Mouse (Mus musculus): ENCODE results near the gene Lck. TPM values are rescaled to one million over a fixed set of nuclear protein-coding genes. Genes with fewer than 3 reads are reported as not detected.
A peak's percentile ranks its signal among the peaks of the same experiment; 100 is the strongest.

Lck gene
- 6.8 and 62.1 TPM in 2 replicates for polyA plus RNA-seq (2015; fragmentation: Nextera tagmentation; extraction: Ambion mirVana)

DNA sequence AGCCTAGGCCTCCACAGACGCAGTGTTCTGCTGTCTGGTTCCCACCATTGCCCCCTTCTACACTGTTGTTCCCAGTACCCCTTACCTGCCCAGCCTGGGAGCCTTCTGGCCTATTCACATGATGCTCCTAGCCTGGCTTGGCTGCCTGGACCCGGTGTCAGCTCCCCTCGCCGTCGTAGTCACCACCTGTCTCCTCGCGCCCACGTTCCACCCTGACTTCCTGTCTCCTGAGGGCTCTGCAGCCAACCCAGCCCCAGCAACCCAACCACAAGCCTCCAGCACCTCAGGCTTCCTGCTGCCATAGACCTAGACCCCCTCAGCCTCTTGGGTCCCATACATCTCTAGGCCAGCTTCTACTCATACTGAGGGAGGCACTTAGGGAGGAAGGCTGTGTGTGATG is at the start of gene Lck:
Gene Lck (minus strand): TSS at position 212 of the 400 bp plus-strand sequence.
- H3K9me3 ChIP-seq (replicated peaks), result no peaks in the 10 kb centered on the region
- no peak for ATAC-seq (replicated peaks; ENCODE audit: insufficient number of reproducible peaks, insufficient read depth, low FRiP score, low read depth)
- no peaks in the 10 kb centered on the region for H3K27me3 ChIP-seq
- 86% methylated on average over 8 of the region's 8 CpGs for WGBS
- H3K4me3 ChIP-seq, result no peak within 1 kb of the TSS
- H3K27ac ChIP-seq, result peak within 1 kb of the TSS; percentile 5; the same call in 1 of the 2 replicates
- peaks cover 11% of the 10 kb centered on the region; the same call in 1 of the 2 replicates for H3K4me1 ChIP-seq (replicated peaks)
- H3K9ac ChIP-seq, result no peak within 1 kb of the TSS
- H3K4me2 ChIP-seq, result no peak within 1 kb of the TSS; the same call in 1 of the 2 replicates
- no peaks in the 10 kb centered on the region for H3K36me3 ChIP-seq

DNA sequence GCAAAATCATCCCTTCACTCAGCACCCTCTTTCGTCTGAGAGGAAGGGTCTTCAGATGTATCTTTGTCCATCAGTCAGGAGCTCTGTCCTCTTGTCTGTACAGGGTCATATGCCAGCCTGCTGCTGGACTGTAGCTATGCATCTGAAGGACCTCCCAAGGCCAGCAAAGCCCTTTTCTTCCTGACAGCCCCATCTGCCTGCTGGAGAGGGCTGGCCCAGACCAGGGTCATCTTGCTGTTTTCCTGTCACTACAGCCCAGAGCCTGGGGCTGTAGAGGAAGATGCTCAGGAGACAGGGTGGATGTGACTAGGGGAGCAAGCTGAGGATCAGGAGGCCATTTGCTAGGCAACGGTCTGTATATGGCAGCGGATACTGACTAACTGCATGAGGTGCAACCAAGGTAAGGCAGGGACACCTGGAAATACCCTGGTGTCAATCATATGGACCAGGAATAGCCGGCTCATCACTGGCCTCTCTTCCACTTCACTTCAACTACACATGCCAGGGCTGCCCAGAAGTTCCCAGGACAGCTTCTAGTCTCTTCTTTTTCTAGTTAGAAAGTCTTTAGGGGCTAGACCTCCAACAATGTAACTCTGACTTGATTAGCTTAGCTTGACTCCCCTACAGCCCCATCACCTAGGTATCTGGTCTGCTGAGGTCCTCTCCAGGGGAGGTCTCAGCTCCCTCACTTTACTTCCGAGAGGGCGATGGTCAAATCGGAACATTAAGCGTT is 49.5 kb upstream of the Lck start:
- Histone ChIP-seq H3K9me3 (replicated peaks) (no peaks in the 10 kb centered on the region), H3K27me3 (no peaks in the 10 kb centered on the region), H3K9ac (peak overlapping the region; percentile 84), H3K4me1 (replicated peaks) (peaks cover 48% of the 10 kb centered on the region), H3K4me2 (peak overlapping the region; percentile 87), H3K36me3 (peaks cover 16% of the 10 kb centered on the region), H3K4me3 (peak overlapping the region; percentile 77), H3K27ac (peak overlapping the region; percentile 89)
- WGBS, result 16% methylated on average over 8 of the region's 8 CpGs
- no peak for ATAC-seq (replicated peaks; ENCODE audit: insufficient number of reproducible peaks, insufficient read depth, low FRiP score, low read depth)

GRCm38 (mm10) chr4:129622120-129622802 is 48.8 kb upstream of the Lck start:
- WGBS, result 74% methylated on average over 11 of the region's 11 CpGs
- peak overlapping the region; percentile 78 for H3K27ac ChIP-seq

GRCm38 (mm10) chr4:129621283-129621841 is 47.9 kb upstream of the Lck start:
- peaks cover 57% of the 10 kb centered on the region for H3K4me1 ChIP-seq (replicated peaks)
- no peaks in the 10 kb centered on the region for H3K27me3 ChIP-seq
- H3K4me2 ChIP-seq, result peak overlapping the region; percentile 29
- WGBS, result 65% methylated on average over 8 of the region's 8 CpGs
- H3K4me3 ChIP-seq, result peak overlapping the region; percentile 9; the same call in 1 of the 2 replicates
- H3K9me3 ChIP-seq (replicated peaks), result no peaks in the 10 kb centered on the region
- 0 out of 2 replicates have a peak, but pooled peaks have one; percentile 8 for ATAC-seq (replicated peaks; ENCODE audit: insufficient number of reproducible peaks, insufficient read depth, low FRiP score, low read depth)
- peak overlapping the region; percentile 78 for H3K27ac ChIP-seq
- peak overlapping the region; percentile 32; the same call in 1 of the 2 replicates for H3K9ac ChIP-seq
- peaks cover 5% of the 10 kb centered on the region for H3K36me3 ChIP-seq

More at GRCm38 (mm10) chr4:129622120-129622802, 48.8 kb upstream of the Lck start:
- peak overlapping the region; percentile 84; the same call in 1 of the 2 replicates for H3K9ac ChIP-seq
- no peaks in the 10 kb centered on the region for H3K9me3 ChIP-seq (replicated peaks)
- peaks cover 55% of the 10 kb centered on the region for H3K4me1 ChIP-seq (replicated peaks)
- ATAC-seq (replicated peaks; ENCODE audit: insufficient number of reproducible peaks, insufficient read depth, low FRiP score, low read depth), result no peak
- peak overlapping the region; percentile 87 for H3K4me2 ChIP-seq
- H3K27me3 ChIP-seq, result no peaks in the 10 kb centered on the region
- peak overlapping the region; percentile 77; the same call in 1 of the 2 replicates for H3K4me3 ChIP-seq
- H3K36me3 ChIP-seq, result peaks cover 9% of the 10 kb centered on the region

DNA sequence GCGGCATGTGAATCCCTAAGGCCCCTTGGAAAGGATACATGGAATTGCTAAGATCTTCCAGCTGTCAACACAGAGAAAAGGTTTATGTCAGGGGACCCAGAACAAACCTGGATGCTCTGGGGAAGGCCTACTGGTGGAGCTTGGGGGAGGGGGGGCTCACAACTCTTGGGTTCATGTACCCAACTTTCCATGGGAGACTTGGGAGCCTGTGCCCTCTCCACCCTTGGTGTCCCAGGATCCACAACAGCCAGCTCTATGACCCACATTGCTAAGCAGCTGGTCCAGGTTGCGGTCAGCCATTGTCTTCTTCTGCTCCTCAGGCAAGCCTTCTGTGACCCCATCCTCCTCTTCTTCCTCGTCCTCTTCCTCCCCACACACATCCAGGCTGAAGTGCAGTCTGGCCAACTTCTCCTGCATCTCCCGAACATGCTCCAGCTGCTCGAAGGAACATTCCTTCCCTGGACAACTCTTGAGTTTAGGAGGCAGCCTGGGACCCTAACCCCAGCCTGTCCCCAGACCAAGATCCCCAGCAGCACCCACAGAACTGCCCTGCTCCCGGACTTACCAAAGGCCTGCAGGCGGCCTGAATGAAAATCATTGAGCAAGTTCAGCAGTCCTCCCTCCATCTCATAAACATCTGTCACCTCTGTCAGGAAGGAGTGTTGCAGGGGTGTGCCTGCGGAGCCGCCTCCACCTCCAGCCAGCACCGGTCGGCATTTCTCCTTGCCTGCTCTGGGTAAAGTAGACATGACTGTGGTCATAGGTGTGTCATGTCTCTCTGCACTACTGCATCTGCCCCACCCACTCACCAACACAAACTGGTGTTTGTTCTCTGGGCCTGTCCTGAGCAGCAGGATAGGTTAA is 47.2 kb upstream of the Lck start:
- WGBS, result 83% methylated on average over 11 of the region's 11 CpGs
- Histone ChIP-seq H3K4me3 (peak overlapping the region; percentile 9; the same call in 1 of the 2 replicates), H3K9ac (peak overlapping the region; percentile 32; the same call in 1 of the 2 replicates)

GRCm38 (mm10) chr4:129618786-129619691 is 45.6 kb upstream of the Lck start, which contains the start of gene Iqcc:
Gene Iqcc, minus strand, starts transcription at chr4:129619099.
- no peaks in the 10 kb centered on the region for H3K27me3 ChIP-seq
- H3K4me3 ChIP-seq, result peak within 1 kb of the TSS; percentile 69
- H3K9me3 ChIP-seq (replicated peaks), result no peaks in the 10 kb centered on the region
- peaks cover 51% of the 10 kb centered on the region for H3K4me1 ChIP-seq (replicated peaks)
- H3K4me2 ChIP-seq, result peak within 1 kb of the TSS; percentile 85
- H3K36me3 ChIP-seq, result peaks cover 13% of the 10 kb centered on the region
- H3K9ac ChIP-seq, result peak within 1 kb of the TSS; percentile 81
- ATAC-seq (replicated peaks; ENCODE audit: insufficient number of reproducible peaks, insufficient read depth, low FRiP score, low read depth), result peak; percentile 86
- peak within 1 kb of the TSS; percentile 85 for H3K27ac ChIP-seq
- WGBS, result 6% methylated on average over 44 of the region's 44 CpGs

More for the DNA sequence above, 47.2 kb upstream of the Lck start:
- peak overlapping the region; percentile 78 for H3K27ac ChIP-seq
- peaks cover 12% of the 10 kb centered on the region for H3K36me3 ChIP-seq
- H3K4me1 ChIP-seq (replicated peaks), result peaks cover 56% of the 10 kb centered on the region
- peak overlapping the region; percentile 29 for H3K4me2 ChIP-seq
- ATAC-seq (replicated peaks; ENCODE audit: insufficient number of reproducible peaks, insufficient read depth, low FRiP score, low read depth), result no peak
- no peaks in the 10 kb centered on the region for H3K9me3 ChIP-seq (replicated peaks)
- H3K27me3 ChIP-seq, result no peaks in the 10 kb centered on the region

DNA sequence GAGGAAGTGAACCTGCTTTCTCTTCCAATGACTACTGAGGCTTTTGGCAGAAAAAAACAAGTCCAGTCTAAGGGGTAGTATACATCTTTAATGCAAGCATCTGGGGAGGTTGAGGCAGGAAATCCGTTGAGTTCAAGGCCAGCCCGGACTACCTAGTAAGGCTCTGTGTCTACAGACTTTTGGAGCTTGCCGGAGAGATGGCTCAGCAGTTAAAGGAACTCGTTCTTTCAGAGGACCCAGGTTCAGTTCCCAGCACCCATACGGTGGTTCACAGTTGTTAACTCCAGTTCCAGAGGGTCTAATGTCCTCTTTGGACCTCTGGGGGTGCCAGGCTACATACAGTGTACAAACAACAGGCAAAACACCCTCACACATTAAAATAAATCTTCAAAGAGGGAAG is 44.6 kb upstream of the Lck start:
- ATAC-seq (replicated peaks; ENCODE audit: insufficient number of reproducible peaks, insufficient read depth, low FRiP score, low read depth), result no peak
- Histone ChIP-seq H3K27ac (no peak overlapping the region), H3K9me3 (replicated peaks) (no peaks in the 10 kb centered on the region), H3K36me3 (peaks cover 13% of the 10 kb centered on the region), H3K27me3 (no peaks in the 10 kb centered on the region), H3K4me3 (peak overlapping the region; percentile 69), H3K4me2 (peak overlapping the region; percentile 85), H3K4me1 (replicated peaks) (peaks cover 52% of the 10 kb centered on the region), H3K9ac (peak overlapping the region; percentile 81)
- WGBS, result 93% methylated on average over 5 of the region's 5 CpGs

DNA sequence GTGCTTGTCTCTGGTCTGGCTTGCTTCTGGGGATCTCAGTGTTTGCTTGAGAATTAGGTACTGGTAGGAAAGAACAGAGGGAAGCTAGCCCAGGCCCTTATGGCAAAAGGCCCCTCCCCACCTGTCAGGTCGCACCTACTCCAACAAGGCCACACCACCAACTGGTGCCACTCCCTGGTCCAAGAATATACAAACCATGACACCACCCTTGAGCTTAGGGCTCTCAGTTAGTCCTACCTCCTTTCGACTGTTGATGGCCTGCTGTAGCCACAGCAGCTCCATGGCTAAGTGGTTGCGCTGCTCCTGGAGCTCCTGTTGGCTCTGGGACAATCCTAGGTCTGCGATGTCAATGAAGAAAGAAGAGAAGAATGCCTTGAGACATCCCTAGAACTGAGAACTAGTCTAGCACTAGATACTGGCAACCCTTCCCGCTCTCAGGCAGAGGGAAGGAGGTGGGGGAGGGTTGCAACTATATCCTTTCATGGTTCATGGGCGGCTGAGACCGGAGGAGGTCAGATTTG is 43.7 kb upstream of the Lck start:
- no peak overlapping the region for H3K4me3 ChIP-seq
- H3K4me1 ChIP-seq (replicated peaks), result peaks cover 44% of the 10 kb centered on the region
- no peak overlapping the region for H3K27ac ChIP-seq
- WGBS, result 91% methylated on average over 7 of the region's 7 CpGs
- H3K4me2 ChIP-seq, result no peak overlapping the region
- ATAC-seq (replicated peaks; ENCODE audit: insufficient number of reproducible peaks, insufficient read depth, low FRiP score, low read depth), result no peak
- no peaks in the 10 kb centered on the region for H3K27me3 ChIP-seq
- no peaks in the 10 kb centered on the region for H3K9me3 ChIP-seq (replicated peaks)
- no peak overlapping the region for H3K9ac ChIP-seq
- H3K36me3 ChIP-seq, result peaks cover 13% of the 10 kb centered on the region

- 93% methylated on average over 3 of the region's 3 CpGs for WGBS
- no peak overlapping the region for H3K4me2 ChIP-seq
- no peaks in the 10 kb centered on the region for H3K9me3 ChIP-seq (replicated peaks)
- peaks cover 13% of the 10 kb centered on the region for H3K36me3 ChIP-seq
- peaks cover 38% of the 10 kb centered on the region for H3K4me1 ChIP-seq (replicated peaks)
- H3K9ac ChIP-seq, result no peak overlapping the region
- H3K27me3 ChIP-seq, result no peaks in the 10 kb centered on the region
- H3K27ac ChIP-seq, result no peak overlapping the region
- H3K4me3 ChIP-seq, result no peak overlapping the region
- no peak for ATAC-seq (replicated peaks; ENCODE audit: insufficient number of reproducible peaks, insufficient read depth, low FRiP score, low read depth)
These were observed 43.2 kb upstream of the Lck start for GRCm38 (mm10) chr4:129616631-129617030.
